Mouse (Mus musculus): ENCODE data around the gene Ocel1. TPM values are rescaled to one million over a fixed set of nuclear protein-coding genes. Genes with fewer than 3 reads are reported as not detected.
A peak's percentile ranks its signal among the peaks of the same experiment; 100 is the strongest.
"Not testable (repeated sequence)": the region's sequence is repeated elsewhere in the genome, so short reads cannot be mapped to it uniquely, and the experiment has no call there.

The Ocel1 gene
- polyA plus RNA-seq (2016; fragmentation: Nextera tagmentation; extraction: Ambion mirVana) = 4.3 and 5.4 TPM in 2 replicates

DNA sequence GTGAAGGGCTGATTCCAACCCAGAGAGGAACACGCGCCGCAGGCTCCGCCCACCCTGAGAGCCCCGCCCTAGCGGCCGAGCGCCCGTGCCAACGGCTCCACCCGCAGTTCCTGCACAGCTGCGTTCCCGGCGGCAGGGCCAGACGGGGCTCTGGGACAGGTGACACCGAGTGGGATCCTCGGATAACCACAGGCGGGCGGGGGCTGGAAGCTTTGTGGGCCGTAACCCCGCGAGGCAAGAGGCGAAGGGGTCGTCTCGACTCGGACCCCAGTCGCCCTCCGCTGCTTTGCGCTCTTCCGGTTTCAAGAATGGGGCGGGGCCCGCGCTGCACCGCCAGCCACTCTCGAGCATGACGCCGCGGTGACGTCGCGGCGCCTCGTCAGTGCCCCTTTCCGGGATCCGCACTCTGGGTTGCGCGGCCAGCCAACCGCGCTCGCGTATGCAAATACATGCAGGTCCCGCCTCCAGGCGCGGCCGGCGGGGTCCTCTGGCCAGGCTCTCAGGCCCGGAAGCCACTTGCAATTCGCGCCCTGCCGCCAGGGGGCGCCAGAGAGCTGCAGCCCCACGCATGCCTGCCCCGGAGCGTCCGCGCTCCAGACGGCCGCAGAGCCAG, at the start of gene Ocel1:
Gene Ocel1, plus strand, starts transcription at position 63 of the 613 bp plus-strand sequence.
- Histone ChIP-seq H3K27ac (peak within 1 kb of the TSS; percentile 79), H3K4me3 (peak within 1 kb of the TSS; percentile 77)
- WGBS = 2% methylated on average over 67 of the region's 68 CpGs

DNA sequence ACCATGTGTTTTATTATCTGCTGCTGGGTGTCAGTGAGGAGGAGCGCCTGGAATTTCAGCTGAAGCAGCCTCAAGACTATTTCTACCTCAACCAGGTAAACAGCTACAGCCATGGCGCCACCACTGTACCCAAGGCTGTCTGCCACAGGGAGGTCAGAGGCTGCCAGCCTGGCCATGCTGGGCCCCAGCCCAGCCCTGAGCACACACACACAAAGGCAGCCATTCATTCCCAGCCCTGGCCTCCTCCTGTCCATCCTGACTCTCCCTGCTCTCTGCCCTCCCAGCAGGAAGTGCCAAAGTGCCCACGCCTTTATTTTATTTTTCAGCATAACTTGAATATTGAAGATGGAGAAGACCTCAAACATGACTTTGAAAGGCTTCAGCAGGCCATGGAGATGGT, 48.2 kb upstream of the Ocel1 start:
- Histone ChIP-seq H3K27me3 (ENCODE audit: low read depth, poor library complexity, severe bottlenecking) (no peaks in the 10 kb centered on the region), H3K4me3 (no peak overlapping the region), H3K4me1 (no peaks in the 10 kb centered on the region), H3K27ac (no peak overlapping the region), H3K36me3 (peaks cover 62% of the 10 kb centered on the region), H3K9me3 (replicated peaks) (no peaks in the 10 kb centered on the region)
- DNase-seq (ENCODE audit: low spot score) = no peak
- WGBS = 94% methylated on average over 3 of the region's 3 CpGs

More for the DNA sequence above, at the start of gene Ocel1:
- peaks cover 60% of the 10 kb centered on the region for H3K36me3 ChIP-seq
- no peaks in the 10 kb centered on the region for H3K9me3 ChIP-seq (replicated peaks)
- H3K4me1 ChIP-seq = peaks cover 45% of the 10 kb centered on the region
- DNase-seq (ENCODE audit: low spot score) = peak; percentile 98
- H3K27me3 ChIP-seq (ENCODE audit: low read depth, poor library complexity, severe bottlenecking) = 0 out of 2 replicates have a peak, but pooled peaks cover 3% of the 10 kb centered on the region

DNA sequence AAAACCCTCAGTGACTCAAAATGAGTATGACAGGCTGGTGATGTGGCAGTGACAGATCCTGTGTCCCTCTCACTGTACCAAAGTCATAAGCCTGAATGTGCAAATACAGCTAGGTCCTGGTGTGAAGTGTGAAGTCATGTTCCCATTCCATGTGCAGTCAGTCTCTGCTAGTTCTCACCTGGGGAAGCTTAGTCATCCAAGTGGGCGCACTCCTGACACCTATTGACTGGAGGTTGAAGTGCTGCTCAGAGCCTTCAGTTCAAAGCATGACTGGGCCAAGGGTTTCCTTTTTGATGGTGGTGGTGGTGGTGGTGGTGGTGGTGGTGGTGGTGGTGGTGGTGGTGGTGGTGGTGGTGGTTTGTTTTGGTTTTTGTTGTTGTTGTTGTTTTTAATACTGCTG, 46.2 kb upstream of the Ocel1 start:
- WGBS = 100% methylated on average over 1 of the region's 1 CpGs
- Histone ChIP-seq H3K27ac (no peak overlapping the region), H3K4me3 (no peak overlapping the region), H3K27me3 (ENCODE audit: low read depth, poor library complexity, severe bottlenecking) (no peaks in the 10 kb centered on the region), H3K36me3 (peaks cover 76% of the 10 kb centered on the region), H3K9me3 (replicated peaks) (no peaks in the 10 kb centered on the region), H3K4me1 (no peaks in the 10 kb centered on the region)
- DNase-seq (ENCODE audit: low spot score) = no peak

DNA sequence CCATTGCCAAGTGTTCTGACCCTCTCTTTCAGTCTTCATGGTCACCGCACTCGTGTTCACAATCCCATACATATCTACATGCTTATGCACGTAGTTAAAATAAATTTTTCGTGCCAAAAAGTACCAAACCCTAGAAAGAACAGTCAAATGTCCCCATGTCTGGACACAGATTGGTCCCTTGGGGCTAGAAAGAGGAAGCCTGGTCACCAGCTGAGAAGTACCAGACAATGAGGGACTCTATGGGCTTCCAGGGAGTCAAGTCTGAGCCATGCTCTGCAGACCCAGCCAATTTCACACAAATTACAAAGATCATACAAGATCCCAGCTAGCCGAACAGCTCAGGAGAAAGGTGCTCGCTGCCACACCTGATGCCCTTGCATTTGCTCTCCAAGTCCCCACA, 33.3 kb upstream of the Ocel1 start:
- DNase-seq (ENCODE audit: low spot score); H3K27me3 ChIP-seq (ENCODE audit: low read depth, poor library complexity, severe bottlenecking); H3K9me3 ChIP-seq (replicated peaks); H3K4me3 ChIP-seq; H3K27ac ChIP-seq; H3K4me1 ChIP-seq: not testable (repeated sequence)
- H3K36me3 ChIP-seq = peaks cover 51% of the 10 kb centered on the region
- 97% methylated on average over 6 of the region's 6 CpGs for WGBS

DNA sequence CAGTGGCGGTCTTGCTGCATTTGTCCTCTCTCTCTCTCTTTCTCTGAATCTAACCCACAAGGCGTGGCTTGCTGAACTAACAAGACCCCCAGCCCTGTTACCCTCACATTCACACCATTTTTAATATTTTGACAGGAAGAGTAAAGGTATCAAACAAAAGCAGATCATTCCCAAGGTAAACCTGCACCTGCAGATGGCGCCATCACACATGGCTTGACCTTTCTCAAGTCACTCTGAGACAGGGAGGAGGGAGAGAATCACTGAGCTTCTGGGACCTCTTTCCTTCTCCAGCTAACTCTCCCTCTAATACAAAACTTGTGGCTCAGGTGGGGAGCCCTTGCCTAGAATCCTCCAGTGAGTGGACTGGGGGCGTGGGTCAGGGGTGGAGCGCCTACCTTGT, 30.5 kb upstream of the Ocel1 start:
- H3K4me1 ChIP-seq = no peaks in the 10 kb centered on the region
- DNase-seq (ENCODE audit: low spot score) = peak; percentile 47
- H3K27me3 ChIP-seq (ENCODE audit: low read depth, poor library complexity, severe bottlenecking) = no peaks in the 10 kb centered on the region
- no peak overlapping the region for H3K27ac ChIP-seq
- H3K4me3 ChIP-seq = no peak overlapping the region
- H3K9me3 ChIP-seq (replicated peaks) = no peaks in the 10 kb centered on the region
- WGBS = 82% methylated on average over 5 of the region's 5 CpGs
- peaks cover 59% of the 10 kb centered on the region for H3K36me3 ChIP-seq

DNA sequence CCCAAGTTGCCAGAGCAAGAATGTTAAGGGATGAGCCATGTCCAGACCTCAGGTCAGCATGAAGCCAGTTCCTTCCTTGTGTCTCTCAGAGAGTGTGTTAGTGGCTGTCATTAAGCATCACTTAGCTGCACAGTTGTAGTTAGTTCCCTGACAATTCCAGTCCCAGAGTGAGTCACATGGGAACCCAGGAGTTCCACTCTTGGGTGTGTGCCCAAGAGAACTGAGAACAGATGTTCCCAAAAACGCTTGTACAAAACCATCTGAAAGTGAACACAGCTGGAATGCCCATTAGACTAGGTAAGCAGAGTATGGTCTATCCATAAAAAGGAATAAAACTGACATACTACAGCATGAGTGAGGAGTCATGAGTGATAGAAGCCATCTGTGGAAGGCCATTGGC, 24.5 kb upstream of the Ocel1 start:
- WGBS = 89% methylated on average over 1 of the region's 1 CpGs
- no peak for DNase-seq (ENCODE audit: low spot score)
- Histone ChIP-seq H3K9me3 (replicated peaks) (no peaks in the 10 kb centered on the region), H3K4me3 (no peak overlapping the region), H3K4me1 (no peaks in the 10 kb centered on the region), H3K27me3 (ENCODE audit: low read depth, poor library complexity, severe bottlenecking) (no peaks in the 10 kb centered on the region), H3K27ac (no peak overlapping the region), H3K36me3 (peaks cover 90% of the 10 kb centered on the region)

DNA sequence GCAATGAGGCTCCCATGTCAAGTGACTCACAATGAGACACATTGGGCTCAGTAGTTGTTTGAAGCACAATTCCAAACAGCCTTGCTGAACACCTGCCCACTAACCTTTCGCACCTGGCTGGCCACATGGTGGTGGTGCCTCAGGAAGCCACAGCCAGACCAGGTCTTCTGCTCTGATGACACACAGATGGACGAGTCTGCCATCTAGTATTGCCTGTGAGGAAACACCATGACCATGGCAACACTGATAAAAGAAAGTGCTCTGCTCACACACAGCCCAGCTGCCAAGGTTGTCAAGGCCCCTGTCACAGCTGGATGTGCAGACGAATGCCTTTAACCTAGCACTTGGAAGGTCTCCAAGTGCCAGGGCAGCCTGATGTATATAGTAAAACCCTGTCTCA, 20.0 kb upstream of the Ocel1 start:
- Histone ChIP-seq H3K4me1 (no peaks in the 10 kb centered on the region), H3K9me3 (replicated peaks) (no peaks in the 10 kb centered on the region), H3K27me3 (ENCODE audit: low read depth, poor library complexity, severe bottlenecking) (no peaks in the 10 kb centered on the region), H3K4me3 (no peak overlapping the region), H3K36me3 (peaks cover 98% of the 10 kb centered on the region), H3K27ac (no peak overlapping the region)
- WGBS = 81% methylated on average over 3 of the region's 3 CpGs
- no peak for DNase-seq (ENCODE audit: low spot score)

DNA sequence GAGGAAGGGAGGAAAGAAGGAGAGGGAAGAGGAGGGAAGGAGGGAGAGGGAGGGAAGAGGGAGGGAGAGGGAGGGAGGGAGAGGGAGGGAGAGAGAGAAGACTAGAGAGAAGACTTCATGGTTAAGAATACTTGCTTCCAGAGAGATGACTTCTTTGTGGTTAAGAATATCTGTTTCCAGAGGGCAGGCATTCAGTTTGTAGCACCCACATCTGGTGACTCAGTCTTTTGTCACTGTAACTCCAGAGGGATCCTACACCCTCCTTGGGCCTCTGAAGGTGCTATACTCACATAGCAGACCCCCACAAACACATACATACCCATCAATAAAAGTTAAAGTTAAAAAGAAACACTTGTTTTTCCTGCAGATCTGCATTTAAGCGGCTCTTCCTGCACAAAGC, 19.6 kb upstream of the Ocel1 start:
- DNase-seq (ENCODE audit: low spot score) = no peak
- no peaks in the 10 kb centered on the region for H3K9me3 ChIP-seq (replicated peaks)
- peaks cover 98% of the 10 kb centered on the region for H3K36me3 ChIP-seq
- no peaks in the 10 kb centered on the region for H3K27me3 ChIP-seq (ENCODE audit: low read depth, poor library complexity, severe bottlenecking)
- no peaks in the 10 kb centered on the region for H3K4me1 ChIP-seq
- H3K27ac ChIP-seq = no peak overlapping the region
- H3K4me3 ChIP-seq = no peak overlapping the region
- WGBS = 89% methylated on average over 1 of the region's 1 CpGs

DNA sequence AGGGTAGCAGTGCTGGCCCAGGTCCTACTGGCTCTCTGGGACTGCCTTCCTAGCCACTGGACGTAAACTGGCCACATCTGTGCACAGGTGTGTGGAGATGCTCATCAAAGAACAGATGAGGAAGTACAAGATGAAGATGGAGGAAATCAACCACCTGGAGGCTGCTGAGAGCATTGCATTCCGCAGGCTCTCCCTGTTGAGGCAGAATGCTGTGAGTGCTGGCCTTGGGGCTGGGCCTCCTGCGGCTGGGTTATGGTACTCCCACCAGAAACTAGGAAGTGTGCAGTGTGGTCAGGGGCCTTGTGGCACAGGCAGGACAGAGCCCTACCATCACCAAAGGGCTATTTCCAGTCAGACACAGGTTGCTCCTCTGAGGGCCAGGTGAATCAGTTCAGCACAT, 13.1 kb upstream of the Ocel1 start:
- Histone ChIP-seq H3K9me3 (replicated peaks) (no peaks in the 10 kb centered on the region), H3K4me1 (no peaks in the 10 kb centered on the region), H3K27me3 (ENCODE audit: low read depth, poor library complexity, severe bottlenecking) (no peaks in the 10 kb centered on the region), H3K27ac (no peak overlapping the region), H3K4me3 (no peak overlapping the region), H3K36me3 (peaks cover 77% of the 10 kb centered on the region)
- WGBS = 90% methylated on average over 3 of the region's 3 CpGs
- no peak for DNase-seq (ENCODE audit: low spot score)

DNA sequence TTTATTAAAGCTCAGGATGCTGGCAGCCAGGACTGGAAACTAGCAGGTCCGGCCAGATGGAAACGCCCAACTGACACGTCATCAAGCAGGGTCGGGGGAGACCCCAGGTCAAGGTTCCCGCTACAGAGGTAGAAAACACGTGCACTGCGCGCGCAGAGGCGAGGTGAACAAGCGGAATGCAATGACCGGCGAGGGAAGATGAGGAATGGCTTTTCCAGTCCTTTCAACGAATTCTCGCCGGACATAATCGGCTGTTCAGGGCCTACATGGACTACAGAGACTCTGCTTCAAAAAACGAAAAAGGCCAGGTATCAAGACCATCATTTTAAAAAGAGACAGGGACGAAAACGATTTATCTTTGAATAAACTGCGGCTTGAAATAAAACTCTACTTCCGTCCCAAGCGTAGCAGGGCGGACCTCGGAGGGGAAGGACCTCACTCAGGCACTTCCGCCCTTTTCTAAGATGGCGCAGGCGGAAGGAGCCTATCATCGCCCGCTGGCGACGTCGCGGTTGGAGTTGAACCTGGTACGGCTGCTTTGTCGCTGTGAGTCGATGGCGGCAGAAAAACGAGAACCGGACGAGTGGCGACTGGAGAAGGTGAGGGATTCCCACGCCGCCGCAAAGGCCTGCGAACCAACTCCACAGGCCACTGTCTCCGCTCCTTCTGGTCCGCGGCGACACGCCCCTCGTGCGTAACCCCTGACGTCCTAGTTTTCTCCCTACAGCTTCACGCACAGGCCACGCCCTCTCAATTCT, 4.1 kb upstream of the Ocel1 start, which contains the start of gene Use1:
Gene Use1, plus strand, starts transcription at position 78 of the 758 bp plus-strand sequence.
- no peaks in the 10 kb centered on the region for H3K9me3 ChIP-seq (replicated peaks)
- peak within 1 kb of the TSS; percentile 73 for H3K4me3 ChIP-seq
- no peaks in the 10 kb centered on the region for H3K27me3 ChIP-seq (ENCODE audit: low read depth, poor library complexity, severe bottlenecking)
- H3K4me1 ChIP-seq = peaks cover 30% of the 10 kb centered on the region
- WGBS = under 1% methylated on average over 56 of the region's 56 CpGs
- peak within 1 kb of the TSS; percentile 90 for H3K27ac ChIP-seq
- DNase-seq (ENCODE audit: low spot score) = peak; percentile 91
- H3K36me3 ChIP-seq = peaks cover 19% of the 10 kb centered on the region

DNA sequence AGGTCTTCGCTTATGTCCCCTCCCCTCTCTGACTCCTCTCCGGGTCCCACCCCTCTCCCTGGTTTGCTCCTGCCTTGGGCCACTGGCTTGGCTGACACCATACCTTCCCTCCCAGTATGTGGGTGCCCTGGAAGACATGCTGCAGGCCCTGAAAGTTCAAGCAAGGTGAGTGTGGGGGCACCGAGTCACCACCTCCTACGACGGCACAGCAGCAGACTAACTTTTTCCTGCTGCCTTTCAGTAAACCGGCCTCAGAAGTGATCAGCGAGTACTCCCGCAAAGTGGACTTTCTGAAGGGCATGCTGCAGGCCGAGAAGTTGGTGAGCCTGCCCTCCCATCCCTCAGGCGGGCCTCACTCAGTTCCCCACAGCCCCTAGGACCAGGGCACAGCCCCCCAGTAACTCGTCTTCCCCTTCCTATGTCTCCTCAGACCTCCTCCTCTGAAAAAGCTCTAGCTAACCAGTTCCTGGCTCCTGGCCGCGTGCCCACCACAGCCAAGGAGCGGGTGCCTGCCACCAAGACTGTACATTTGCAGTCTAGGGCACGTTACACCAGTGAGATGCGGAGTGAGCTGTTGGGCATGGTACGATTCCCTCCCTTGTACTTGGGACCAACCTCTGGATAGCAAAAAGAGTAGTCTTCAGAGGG, 3.4 kb upstream of the Ocel1 start:
- WGBS = 54% methylated on average over 17 of the region's 17 CpGs
- no peak for DNase-seq (ENCODE audit: low spot score)
- Histone ChIP-seq H3K4me3 (peak overlapping the region; percentile 73), H3K27me3 (ENCODE audit: low read depth, poor library complexity, severe bottlenecking) (no peaks in the 10 kb centered on the region), H3K9me3 (replicated peaks) (no peaks in the 10 kb centered on the region), H3K36me3 (peaks cover 23% of the 10 kb centered on the region), H3K4me1 (peaks cover 30% of the 10 kb centered on the region), H3K27ac (peak overlapping the region; percentile 90)

DNA sequence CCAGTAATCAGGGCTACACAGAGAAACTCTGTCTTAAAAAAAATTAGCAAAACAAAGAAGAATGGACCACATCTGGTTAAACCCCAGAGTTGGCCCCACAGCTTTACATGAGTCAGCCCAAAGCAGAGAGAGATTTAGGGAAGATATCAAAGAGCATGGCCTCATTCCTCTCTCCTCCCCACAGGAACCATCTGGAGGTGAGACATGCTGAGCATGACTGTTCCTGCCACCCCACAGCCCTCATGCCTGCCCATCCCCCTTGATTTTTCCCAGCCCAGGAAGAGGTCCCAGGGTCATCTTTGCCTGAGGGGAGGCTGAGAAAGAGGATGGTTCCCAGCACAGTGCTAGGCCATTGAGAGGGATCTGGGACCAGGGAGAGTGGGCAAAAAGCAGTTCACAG, 2.7 kb upstream of the Ocel1 start:
- Histone ChIP-seq H3K4me1 (peaks cover 30% of the 10 kb centered on the region), H3K36me3 (peaks cover 30% of the 10 kb centered on the region), H3K9me3 (replicated peaks) (no peaks in the 10 kb centered on the region), H3K4me3 (peak overlapping the region; percentile 73; the same call in 1 of the 2 replicates), H3K27ac (peak overlapping the region; percentile 90; the same call in 1 of the 2 replicates), H3K27me3 (ENCODE audit: low read depth, poor library complexity, severe bottlenecking) (no peaks in the 10 kb centered on the region)
- no peak for DNase-seq (ENCODE audit: low spot score)
